Mouse (Mus musculus) gastrocnemius, adult 8-10 months (tissue): ENCODE data around the gene Igfbp6. TPM values are rescaled to one million over a fixed set of nuclear protein-coding genes. Genes with fewer than 3 reads are reported as not detected.
A peak's percentile ranks its signal among the peaks of the same experiment; 100 is the strongest.
"Not testable (repeated sequence)": the region's sequence is repeated elsewhere in the genome, so short reads cannot be mapped to it uniquely, and the experiment has no call there.

Source experiments
- DNase-seq, 2 experiments: peaks; one replicate each; pipeline ENCODE4 v3.0.0; 2022; ENCODE audit warnings: low spot score in 2 of 2
- total RNA-seq, 4 experiments: library from RNA; stranded (reverse); gene quantifications; 2 replicates each; pipeline ENCODE4 v1.2.4; 2022

Igfbp6 gene
- total RNA-seq, 4 experiments from 2014 or later: 14.2 to 49.0 (median 27.1) TPM

DNA sequence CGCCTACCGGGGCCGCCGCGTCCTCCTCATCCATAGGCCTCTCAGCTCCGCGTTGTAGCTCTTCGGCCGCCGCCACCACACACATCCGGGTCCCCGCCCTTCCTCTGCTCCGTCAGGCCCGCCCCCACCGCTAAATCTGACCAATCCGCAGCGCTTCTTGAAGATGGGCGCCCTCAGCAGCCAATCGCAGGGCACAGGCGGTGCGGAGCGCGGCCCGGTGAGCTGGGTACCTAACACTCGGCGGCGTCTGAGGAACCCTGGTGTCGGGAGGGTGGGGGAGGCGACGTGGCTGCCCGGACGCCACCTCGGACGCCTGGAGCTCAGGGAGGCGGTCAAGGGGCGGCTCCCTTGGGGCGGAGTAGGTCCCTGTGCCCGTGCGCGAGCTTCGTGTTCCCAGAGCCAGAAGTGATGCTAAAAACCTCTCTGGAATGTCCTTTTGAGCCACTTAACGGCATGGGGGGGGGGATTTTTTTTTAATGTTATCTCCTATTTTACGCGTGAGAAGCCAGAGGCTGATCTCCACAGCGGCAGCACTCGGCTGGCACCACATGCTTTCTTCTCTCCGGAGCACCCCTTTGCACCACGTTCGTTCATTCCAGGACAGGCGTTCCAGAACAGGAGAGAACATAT is 7.9 kb upstream of the Igfbp6 start, which contains the start of gene Spryd3:
Gene Spryd3 (minus strand): TSS at position 106 of the 630 bp plus-strand sequence.
- peak; percentile 95 for DNase-seq

DNA sequence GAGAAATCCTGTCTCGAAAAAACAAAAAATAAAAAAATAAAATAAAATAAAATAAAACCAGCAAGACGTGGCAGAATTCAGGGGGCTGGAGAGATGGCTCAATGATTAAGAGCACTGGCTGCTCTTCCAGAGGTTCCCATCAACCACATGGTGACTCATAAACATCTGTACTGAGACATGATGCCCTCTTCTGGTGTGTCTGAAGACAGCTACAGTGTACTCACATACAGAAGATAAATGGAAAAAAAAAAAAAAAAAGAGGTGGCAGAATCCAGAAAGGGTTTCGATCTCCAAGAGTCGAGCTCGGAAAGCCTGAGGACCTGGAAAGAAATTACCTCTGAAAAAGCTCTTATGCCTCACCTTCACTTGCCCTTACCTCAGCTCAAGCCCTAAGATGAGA is 3.0 kb upstream of the Igfbp6 start:
- no peak for DNase-seq

GRCm38 (mm10) chr15:102142914-102143912 is 949 bp upstream of the Igfbp6 start:
- DNase-seq: peak; percentile 49 to 68

DNA sequence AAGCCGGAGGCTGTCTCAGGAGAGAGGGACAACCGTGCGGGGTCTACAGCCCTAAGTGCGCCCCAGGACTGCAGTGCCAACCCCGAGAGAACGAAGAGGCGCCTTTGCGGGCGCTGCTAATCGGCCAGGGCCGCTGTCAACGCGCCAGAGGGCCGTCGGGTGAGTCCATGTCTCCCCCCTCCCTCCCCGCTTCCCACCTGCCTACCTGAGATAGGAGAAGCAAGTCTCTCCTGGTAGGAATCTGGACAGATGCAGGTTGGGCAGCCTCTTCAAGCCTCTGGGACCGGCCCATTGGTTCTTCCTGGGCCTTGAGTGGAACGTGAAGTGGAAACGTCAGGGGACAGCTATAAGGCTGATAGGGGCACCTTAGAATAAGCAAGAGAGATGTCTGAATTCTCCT is 564 bp downstream of the Igfbp6 start:
- DNase-seq: no peak

- peak; percentile 50 to 55 for DNase-seq
Measured at GRCm38 (mm10) chr15:102145330-102145729, 1.2 kb downstream of the Igfbp6 start.

- no peak for DNase-seq
Measured at GRCm38 (mm10) chr15:102146089-102146488, 1.9 kb downstream of the Igfbp6 start.

- DNase-seq: no peak
Measured at GRCm38 (mm10) chr15:102146882-102147281, 2.7 kb downstream of the Igfbp6 start.

DNA sequence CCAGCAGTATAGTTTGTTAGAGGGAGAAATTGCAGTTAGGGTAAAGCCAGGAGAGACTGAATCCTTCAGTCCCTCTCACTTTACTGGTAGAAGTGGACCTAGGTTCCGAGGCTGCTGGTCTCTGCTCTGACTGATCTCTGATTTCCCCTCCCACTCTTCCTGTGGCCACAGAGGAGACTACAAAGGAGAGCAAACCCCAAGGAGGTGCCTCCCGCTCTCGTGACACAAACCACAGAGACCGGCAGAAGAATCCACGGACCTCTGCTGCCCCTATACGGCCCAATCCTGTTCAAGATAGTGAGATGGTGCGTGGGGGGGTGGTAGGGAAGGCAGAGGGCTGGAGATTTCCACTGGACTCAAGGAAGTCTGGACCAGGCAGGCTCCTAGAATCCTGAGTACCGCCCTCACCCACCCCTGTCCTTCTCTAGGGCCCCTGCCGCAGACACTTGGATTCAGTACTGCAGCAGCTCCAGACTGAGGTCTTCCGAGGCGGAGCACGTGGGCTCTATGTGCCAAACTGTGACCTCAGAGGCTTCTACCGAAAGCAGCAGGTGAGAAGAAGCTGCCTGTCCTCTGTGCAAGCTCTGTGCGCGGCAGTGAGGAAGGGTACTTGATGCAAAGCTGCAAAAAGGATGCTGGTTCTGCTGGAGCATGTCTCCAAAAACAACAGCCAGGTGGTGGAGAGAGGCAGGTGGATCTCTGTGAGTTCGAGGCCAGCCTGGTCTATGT is 3.7 kb downstream of the Igfbp6 start:
- no peak for DNase-seq

GRCm38 (mm10) chr15:102149561-102149960 is 5.4 kb downstream of the Igfbp6 start:
- no peak for DNase-seq

- no peak for DNase-seq
Measured at GRCm38 (mm10) chr15:102150301-102151135, 6.4 kb downstream of the Igfbp6 start, which contains the start of gene Soat2. Soat2 (plus strand) TSS chr15:102150526.

DNA sequence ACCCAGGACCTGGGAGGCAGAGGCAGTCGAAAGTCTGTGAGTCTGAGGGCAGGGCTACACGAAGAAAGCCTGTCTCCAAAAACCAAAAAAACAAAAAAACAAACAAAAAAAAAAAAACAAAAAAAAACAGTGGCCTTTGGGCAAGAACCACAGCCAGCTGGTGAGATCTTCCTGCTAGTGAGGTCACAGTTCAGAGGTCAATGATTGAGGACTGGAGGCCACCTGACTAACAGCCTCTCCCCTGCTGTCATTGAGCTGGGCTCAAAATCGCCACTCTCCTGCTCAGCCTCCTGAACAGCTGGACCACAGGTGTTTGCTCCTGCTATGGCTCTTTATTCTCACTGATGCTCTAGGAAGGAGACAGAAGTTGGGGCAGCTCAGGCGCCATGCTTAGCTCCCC is 8.5 kb downstream of the Igfbp6 start:
- DNase-seq: no peak

- not testable (repeated sequence) for DNase-seq
Measured at GRCm38 (mm10) chr15:102155006-102155405, 10.8 kb downstream of the Igfbp6 start.

DNA sequence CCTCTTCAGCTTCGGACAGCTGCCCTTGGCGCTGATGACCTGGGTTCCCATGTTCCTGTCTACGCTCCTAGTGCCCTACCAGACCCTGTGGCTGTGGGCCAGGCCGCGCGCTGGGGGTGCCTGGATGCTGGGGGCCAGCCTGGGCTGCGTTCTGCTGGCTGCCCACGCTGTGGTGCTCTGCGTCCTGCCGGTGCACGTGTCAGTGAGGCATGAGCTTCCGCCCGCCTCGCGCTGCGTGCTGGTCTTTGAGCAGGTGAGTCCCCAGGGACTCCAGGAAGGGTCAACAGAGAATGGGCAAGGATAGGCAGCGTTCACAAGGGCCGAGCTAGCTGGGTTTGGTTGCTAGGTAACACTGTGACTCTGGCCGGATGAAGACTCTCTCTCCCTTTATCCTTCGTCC is 12.7 kb downstream of the Igfbp6 start:
- no peak for DNase-seq

- DNase-seq: no peak
Measured at GRCm38 (mm10) chr15:102160415-102161060, 16.4 kb downstream of the Igfbp6 start.

- DNase-seq: no peak
Measured at GRCm38 (mm10) chr15:102163900-102164693, 19.9 kb downstream of the Igfbp6 start.

GRCm38 (mm10) chr15:102165468-102166100 is 21.4 kb downstream of the Igfbp6 start:
- no peak for DNase-seq

- DNase-seq: no peak
Measured at GRCm38 (mm10) chr15:102167620-102168021, 23.5 kb downstream of the Igfbp6 start.

DNA sequence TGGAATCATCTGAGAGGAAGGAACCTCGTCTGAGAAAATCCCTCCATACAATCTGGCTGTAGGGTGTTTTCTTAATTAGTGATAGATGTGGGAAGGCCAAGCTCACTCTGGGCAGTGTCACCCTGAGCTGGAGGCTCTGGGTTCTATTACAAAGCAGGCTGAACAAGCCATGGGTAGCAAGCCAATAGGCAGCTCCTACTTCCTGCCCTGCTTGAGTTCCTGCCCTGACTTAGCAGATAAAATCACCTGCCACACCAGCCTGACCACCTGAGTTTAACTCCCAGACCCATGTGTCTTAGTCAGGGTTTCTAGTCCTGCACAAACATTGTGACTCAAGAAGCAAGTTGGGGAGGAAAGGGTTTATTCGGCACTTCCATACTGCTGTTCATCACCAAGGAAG is 24.9 kb downstream of the Igfbp6 start:
- DNase-seq: no peak

- no peak for DNase-seq
Measured at GRCm38 (mm10) chr15:102173581-102173980, 29.4 kb downstream of the Igfbp6 start.
